Mouse (Mus musculus): Measurements from ENCODE around the gene Cdc42. TPM values are rescaled to one million over a fixed set of nuclear protein-coding genes. Genes with fewer than 3 reads are reported as not detected.

The Cdc42 gene
- polyA plus RNA-seq, 1 experiment, result 133 TPM

- 87% methylated on average over 7 of the region's 7 CpGs for WGBS
- Histone ChIP-seq H3K4me3 (replicated peaks; ENCODE audit: control insufficient read depth, low read depth, low read length) (no peak overlapping the region), H3K27ac (ENCODE audit: control insufficient read depth, insufficient read depth, low read depth, low read length, poor library complexity) (no peak overlapping the region), H3K4me1 (ENCODE audit: control insufficient read depth, insufficient read depth, low read length) (no peaks in the 10 kb centered on the region)
- TF ChIP-seq CTCF (IDR thresholded peaks at IDR 0.05; ENCODE audit: control insufficient read depth, insufficient read depth, low read length) (no peak), POLR2A (IDR thresholded peaks at IDR 0.05; ENCODE audit: borderline replicate concordance, control insufficient read depth, low read depth, low read length) (no peak)
These were observed 53.4 kb downstream of the Cdc42 start for GRCm38 (mm10) chr4:137304106-137304505.

GRCm38 (mm10) chr4:137301635-137302034 lies 55.9 kb downstream of the Cdc42 start:
- TF ChIP-seq CTCF (IDR thresholded peaks at IDR 0.05; ENCODE audit: control insufficient read depth, insufficient read depth, low read length) (no peak), POLR2A (IDR thresholded peaks at IDR 0.05; ENCODE audit: borderline replicate concordance, control insufficient read depth, low read depth, low read length) (no peak)
- Histone ChIP-seq H3K4me3 (replicated peaks; ENCODE audit: control insufficient read depth, low read depth, low read length) (no peak overlapping the region), H3K4me1 (ENCODE audit: control insufficient read depth, insufficient read depth, low read length) (no peaks in the 10 kb centered on the region), H3K27ac (ENCODE audit: control insufficient read depth, insufficient read depth, low read depth, low read length, poor library complexity) (no peak overlapping the region)
- 89% methylated on average over 16 of the region's 16 CpGs for WGBS

GRCm38 (mm10) chr4:137300227-137300626 lies 57.3 kb downstream of the Cdc42 start:
- WGBS, result 88% methylated on average over 13 of the region's 13 CpGs
- H3K4me3 ChIP-seq (replicated peaks; ENCODE audit: control insufficient read depth, low read depth, low read length), result no peak overlapping the region
- H3K4me1 ChIP-seq (ENCODE audit: control insufficient read depth, insufficient read depth, low read length), result no peaks in the 10 kb centered on the region
- TF ChIP-seq CTCF (IDR thresholded peaks at IDR 0.05; ENCODE audit: control insufficient read depth, insufficient read depth, low read length) (no peak), POLR2A (IDR thresholded peaks at IDR 0.05; ENCODE audit: borderline replicate concordance, control insufficient read depth, low read depth, low read length) (no peak)
- no peak overlapping the region for H3K27ac ChIP-seq (ENCODE audit: control insufficient read depth, insufficient read depth, low read depth, low read length, poor library complexity)

- H3K4me3 ChIP-seq (replicated peaks; ENCODE audit: control insufficient read depth, low read depth, low read length), result no peak overlapping the region
- WGBS, result 81% methylated on average over 8 of the region's 8 CpGs
- no peak for TF ChIP-seq POLR2A (IDR thresholded peaks at IDR 0.05; ENCODE audit: borderline replicate concordance, control insufficient read depth, low read depth, low read length)
- TF ChIP-seq CTCF (IDR thresholded peaks at IDR 0.05; ENCODE audit: control insufficient read depth, insufficient read depth, low read length), result no peak
- H3K27ac ChIP-seq (ENCODE audit: control insufficient read depth, insufficient read depth, low read depth, low read length, poor library complexity), result no peak overlapping the region
- no peaks in the 10 kb centered on the region for H3K4me1 ChIP-seq (ENCODE audit: control insufficient read depth, insufficient read depth, low read length)
These were observed 59.1 kb downstream of the Cdc42 start for GRCm38 (mm10) chr4:137298406-137298805.

- no peak for TF ChIP-seq CTCF (IDR thresholded peaks at IDR 0.05; ENCODE audit: control insufficient read depth, insufficient read depth, low read length)
- no peak for TF ChIP-seq POLR2A (IDR thresholded peaks at IDR 0.05; ENCODE audit: borderline replicate concordance, control insufficient read depth, low read depth, low read length)
- WGBS, result 64% methylated on average over 4 of the region's 4 CpGs
- H3K4me3 ChIP-seq (replicated peaks; ENCODE audit: control insufficient read depth, low read depth, low read length), result no peak overlapping the region
- H3K4me1 ChIP-seq (ENCODE audit: control insufficient read depth, insufficient read depth, low read length), result no peaks in the 10 kb centered on the region
- H3K27ac ChIP-seq (ENCODE audit: control insufficient read depth, insufficient read depth, low read depth, low read length, poor library complexity), result no peak overlapping the region
These were observed 59.9 kb downstream of the Cdc42 start for GRCm38 (mm10) chr4:137297611-137298010.

- TF ChIP-seq POLR2A (IDR thresholded peaks at IDR 0.05; ENCODE audit: borderline replicate concordance, control insufficient read depth, low read depth, low read length) (no peak), CTCF (IDR thresholded peaks at IDR 0.05; ENCODE audit: control insufficient read depth, insufficient read depth, low read length) (no peak)
- WGBS, result 86% methylated on average over 8 of the region's 8 CpGs
- H3K27ac ChIP-seq (ENCODE audit: control insufficient read depth, insufficient read depth, low read depth, low read length, poor library complexity), result no peak overlapping the region
- H3K4me1 ChIP-seq (ENCODE audit: control insufficient read depth, insufficient read depth, low read length), result no peaks in the 10 kb centered on the region
- H3K4me3 ChIP-seq (replicated peaks; ENCODE audit: control insufficient read depth, low read depth, low read length), result no peak overlapping the region
These were observed 62.6 kb downstream of the Cdc42 start for GRCm38 (mm10) chr4:137294951-137295350.

- no peak for TF ChIP-seq POLR2A (IDR thresholded peaks at IDR 0.05; ENCODE audit: borderline replicate concordance, control insufficient read depth, low read depth, low read length)
- no peak for TF ChIP-seq CTCF (IDR thresholded peaks at IDR 0.05; ENCODE audit: control insufficient read depth, insufficient read depth, low read length)
- H3K4me3 ChIP-seq (replicated peaks; ENCODE audit: control insufficient read depth, low read depth, low read length), result no peak overlapping the region
- WGBS, result 76% methylated on average over 5 of the region's 5 CpGs
- H3K4me1 ChIP-seq (ENCODE audit: control insufficient read depth, insufficient read depth, low read length), result no peaks in the 10 kb centered on the region
- no peak overlapping the region for H3K27ac ChIP-seq (ENCODE audit: control insufficient read depth, insufficient read depth, low read depth, low read length, poor library complexity)
These were observed 63.0 kb downstream of the Cdc42 start for GRCm38 (mm10) chr4:137294474-137294873.

GRCm38 (mm10) chr4:137294032-137294431 lies 63.5 kb downstream of the Cdc42 start:
- no peaks in the 10 kb centered on the region for H3K4me1 ChIP-seq (ENCODE audit: control insufficient read depth, insufficient read depth, low read length)
- 82% methylated on average over 7 of the region's 7 CpGs for WGBS
- TF ChIP-seq POLR2A (IDR thresholded peaks at IDR 0.05; ENCODE audit: borderline replicate concordance, control insufficient read depth, low read depth, low read length), result no peak
- TF ChIP-seq CTCF (IDR thresholded peaks at IDR 0.05; ENCODE audit: control insufficient read depth, insufficient read depth, low read length), result no peak
- no peak overlapping the region for H3K4me3 ChIP-seq (replicated peaks; ENCODE audit: control insufficient read depth, low read depth, low read length)
- H3K27ac ChIP-seq (ENCODE audit: control insufficient read depth, insufficient read depth, low read depth, low read length, poor library complexity), result no peak overlapping the region

- no peaks in the 10 kb centered on the region for H3K4me1 ChIP-seq (ENCODE audit: control insufficient read depth, insufficient read depth, low read length)
- no peak overlapping the region for H3K27ac ChIP-seq (ENCODE audit: control insufficient read depth, insufficient read depth, low read depth, low read length, poor library complexity)
- 84% methylated on average over 7 of the region's 7 CpGs for WGBS
- TF ChIP-seq POLR2A (IDR thresholded peaks at IDR 0.05; ENCODE audit: borderline replicate concordance, control insufficient read depth, low read depth, low read length) (no peak), CTCF (IDR thresholded peaks at IDR 0.05; ENCODE audit: control insufficient read depth, insufficient read depth, low read length) (no peak)
- H3K4me3 ChIP-seq (replicated peaks; ENCODE audit: control insufficient read depth, low read depth, low read length), result no peak overlapping the region
These were observed 64.9 kb downstream of the Cdc42 start for GRCm38 (mm10) chr4:137292625-137293024.
